Mouse (Mus musculus): ENCODE data around the gene Lin52.

Lin52 gene

DNA sequence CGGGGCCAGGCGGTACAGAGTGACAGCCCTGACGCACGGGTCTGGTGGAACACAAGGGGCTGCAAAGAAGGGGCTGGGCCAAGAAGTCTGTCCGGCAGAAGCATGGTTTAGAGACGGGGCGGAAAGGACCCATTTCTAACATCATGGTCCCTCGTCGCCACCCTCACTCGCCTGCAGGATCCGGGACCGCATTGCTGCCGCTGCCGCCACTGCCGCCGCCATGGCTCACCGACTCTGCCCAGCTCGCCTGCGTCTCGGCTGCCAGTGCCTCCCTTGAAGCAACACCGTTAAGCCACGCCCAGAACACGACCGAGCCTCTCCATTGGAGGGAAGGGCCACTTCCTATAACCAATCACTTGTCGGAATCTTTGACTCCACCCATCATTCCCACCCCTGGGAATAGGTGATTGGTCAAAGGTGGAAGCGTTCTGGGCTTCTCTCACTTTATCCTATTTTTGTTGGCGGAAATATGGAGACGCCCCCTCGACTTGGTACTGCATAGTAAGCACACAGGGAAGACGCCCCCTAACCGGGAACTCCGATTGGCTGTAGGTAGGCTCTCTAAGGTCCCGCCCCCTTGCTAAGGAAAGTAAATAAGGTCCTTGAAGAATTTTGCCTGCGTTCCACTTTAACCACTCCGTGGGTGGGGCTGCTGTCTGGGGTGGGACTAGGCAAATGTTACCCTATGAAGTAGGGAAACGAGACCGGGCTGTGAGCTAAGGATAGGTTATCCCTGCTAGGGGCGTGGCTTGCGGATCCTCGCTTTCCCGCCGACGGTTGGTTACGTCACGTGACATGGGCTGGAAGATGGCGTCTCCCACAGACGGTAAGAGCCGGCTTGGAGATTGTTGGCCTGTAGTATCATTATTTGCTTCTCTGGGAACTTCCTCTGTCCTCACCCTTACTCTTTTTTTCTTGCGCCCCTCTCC is at the start of gene Lin52, which contains the start of gene Aldh6a1:
TSS of gene Lin52 (plus strand) at position 705 of the 929 bp plus-strand sequence.
TSS of gene Aldh6a1 (minus strand) at position 287 of the 929 bp plus-strand sequence.
- DNase-seq = peak; percentile 95

DNA sequence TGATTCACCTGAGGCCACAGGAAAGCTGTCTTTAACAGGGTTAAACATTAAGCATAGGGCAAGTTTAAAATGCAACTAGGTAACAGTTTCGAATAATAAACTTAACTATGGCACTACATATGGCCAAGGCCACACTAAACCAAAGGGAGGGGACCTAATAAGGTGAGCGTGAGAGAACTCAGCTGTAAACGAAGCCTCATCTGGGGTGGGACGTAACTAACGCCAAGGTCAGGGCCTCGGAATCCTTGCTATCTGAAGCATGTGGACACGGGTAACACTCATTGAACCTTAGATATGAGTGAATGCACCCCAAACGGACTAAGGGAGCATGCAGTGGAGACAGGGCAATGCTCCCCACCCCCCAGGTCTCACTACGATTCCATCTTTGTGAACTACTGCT is 48.3 kb upstream of the Lin52 start:
- no peak for DNase-seq

DNA sequence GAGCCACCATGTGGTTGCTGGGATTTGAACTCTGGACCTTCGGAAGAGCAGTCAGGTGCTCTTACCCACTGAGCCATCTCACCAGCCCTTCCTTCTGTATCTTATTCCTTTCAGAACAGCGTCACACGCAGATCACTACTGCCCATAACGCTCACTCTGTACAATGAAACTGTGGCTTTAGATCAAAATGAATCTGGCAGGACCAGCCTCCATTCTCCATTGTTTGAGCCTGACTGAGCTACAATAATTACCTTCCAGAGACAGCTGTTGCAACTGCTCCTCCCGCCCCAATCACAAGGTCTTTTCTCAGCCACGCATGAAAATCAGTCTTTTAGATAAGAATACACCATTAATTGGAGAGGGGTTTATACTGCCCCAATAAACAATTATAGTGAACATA is 46.7 kb upstream of the Lin52 start:
- DNase-seq = no peak

- DNase-seq = no peak
These were observed 44.0 kb upstream of the Lin52 start for GRCm38 (mm10) chr12:84407259-84407658.

- DNase-seq = peak; percentile 26
These were observed 43.1 kb upstream of the Lin52 start for GRCm38 (mm10) chr12:84407874-84408818.

- DNase-seq = peak; percentile 90
These were observed 42.3 kb upstream of the Lin52 start, which contains the start of the genes Entpd5 and Bbof1 for GRCm38 (mm10) chr12:84408819-84409507. Gene Entpd5 (minus strand): TSS chr12:84409029. Gene Bbof1 (plus strand): TSS chr12:84409071.

DNA sequence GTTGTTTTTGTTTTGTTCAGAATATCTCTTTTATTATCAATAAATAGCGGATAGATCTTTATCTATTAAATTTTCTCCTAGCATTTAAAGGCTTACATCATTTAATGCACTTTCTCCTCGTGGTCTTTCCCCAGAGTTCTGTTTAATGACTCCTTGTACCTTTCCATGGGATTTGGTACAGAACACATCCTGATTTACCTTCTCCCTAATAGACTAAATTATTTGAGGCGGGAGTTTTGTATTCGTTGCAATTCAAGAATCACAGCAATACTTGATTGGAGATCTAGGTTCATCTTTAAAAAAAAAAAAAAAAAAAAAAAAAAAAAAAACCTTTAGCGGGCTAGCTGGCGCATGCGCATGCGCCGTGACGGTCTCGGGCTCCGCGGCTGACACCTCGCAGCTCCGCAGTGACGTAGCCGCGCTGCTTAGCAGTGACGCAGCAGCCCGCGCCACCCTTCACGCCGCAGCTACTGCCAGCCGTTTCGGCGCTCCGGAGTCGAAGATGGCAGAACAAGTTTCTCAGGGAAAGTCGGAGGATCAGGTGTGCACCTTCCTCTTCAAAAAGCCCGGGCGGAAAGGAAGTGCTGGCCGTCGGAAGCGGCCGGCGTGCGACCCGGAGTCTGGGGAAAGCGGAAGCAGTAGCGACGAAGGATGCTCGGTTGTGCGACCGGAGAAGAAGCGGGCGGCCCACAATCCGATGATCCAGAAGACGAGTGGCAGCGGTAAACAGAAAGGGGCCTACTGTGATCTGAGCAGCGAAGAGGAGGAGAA is 34.2 kb upstream of the Lin52 start, which contains the start of gene Rnf113a2:
TSS of gene Rnf113a2 (plus strand) at position 363 of the 771 bp plus-strand sequence.
- peak; percentile 87 for DNase-seq

DNA sequence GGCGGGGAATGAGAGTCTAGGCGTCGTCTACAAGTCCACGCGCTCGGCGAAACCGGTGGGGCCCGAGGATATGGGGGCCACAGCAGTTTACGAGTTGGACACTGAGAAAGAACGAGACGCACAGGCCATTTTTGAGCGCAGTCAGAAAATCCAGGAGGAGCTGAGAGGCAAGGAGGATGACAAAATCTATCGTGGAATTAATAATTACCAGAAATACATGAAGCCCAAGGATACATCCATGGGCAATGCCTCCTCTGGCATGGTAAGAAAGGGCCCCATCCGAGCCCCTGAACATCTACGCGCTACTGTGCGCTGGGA is 33.7 kb upstream of the Lin52 start:
- DNase-seq = no peak

DNA sequence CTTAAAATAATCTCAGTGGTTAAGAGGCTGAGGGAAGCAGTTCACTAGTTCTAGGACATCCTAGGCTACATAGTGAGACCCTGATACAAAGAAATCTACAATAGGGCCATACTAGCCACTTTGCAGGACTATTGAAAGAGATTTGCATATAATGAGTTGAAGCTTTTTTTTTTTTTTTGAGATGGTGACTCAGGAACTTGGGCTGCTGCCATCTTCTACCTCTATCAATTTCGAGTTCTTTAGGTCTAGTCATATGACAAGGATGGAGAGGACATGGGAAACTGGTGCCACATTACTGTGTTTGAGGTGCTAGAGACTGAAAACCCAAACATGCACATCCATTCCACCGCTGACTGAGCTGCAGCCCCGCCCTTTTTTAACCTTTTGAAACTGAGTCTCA is 27.2 kb upstream of the Lin52 start:
- DNase-seq = no peak

- DNase-seq = no peak
These were observed 21.4 kb upstream of the Lin52 start for GRCm38 (mm10) chr12:84429825-84430224.

DNA sequence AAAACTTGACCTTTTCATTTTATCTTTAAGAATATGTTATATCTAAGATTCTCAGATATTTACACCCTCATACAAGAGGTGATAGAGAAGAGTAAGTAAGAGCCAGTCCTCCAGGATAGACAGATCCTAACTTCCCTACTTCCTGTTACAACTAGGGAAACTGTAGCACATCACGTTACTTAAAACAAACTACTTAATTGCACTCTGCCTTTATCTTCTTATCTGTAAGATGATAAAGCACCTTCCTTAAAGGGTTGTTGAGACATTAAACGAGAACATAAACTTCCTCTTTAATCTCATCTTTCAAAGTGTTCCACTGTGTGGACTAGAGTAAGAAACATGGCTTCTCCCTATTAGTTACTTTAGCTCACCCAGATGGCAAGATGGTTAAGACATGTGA is 12.5 kb upstream of the Lin52 start:
- DNase-seq = no peak

GRCm38 (mm10) chr12:84442526-84442925 is 8.7 kb upstream of the Lin52 start:
- DNase-seq = no peak

DNA sequence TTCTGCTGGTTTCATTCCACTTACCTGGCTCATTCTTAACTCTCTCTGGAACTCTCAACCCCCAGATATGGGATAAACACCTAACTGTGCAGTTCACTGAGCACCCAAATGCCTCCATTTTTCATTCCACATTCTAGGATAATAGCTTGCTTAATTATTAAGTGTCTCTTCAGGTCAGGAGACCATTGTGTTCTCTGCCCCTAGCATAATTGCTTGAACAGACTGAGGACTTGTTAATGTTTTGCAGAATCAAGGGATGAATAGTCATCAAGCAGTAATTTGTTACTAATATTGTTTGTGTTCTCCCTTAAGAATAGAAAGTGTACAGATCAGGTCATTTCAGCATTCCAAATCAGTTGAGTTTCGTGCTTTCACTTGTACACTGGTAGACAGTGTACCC is 3.8 kb upstream of the Lin52 start:
- no peak for DNase-seq

DNA sequence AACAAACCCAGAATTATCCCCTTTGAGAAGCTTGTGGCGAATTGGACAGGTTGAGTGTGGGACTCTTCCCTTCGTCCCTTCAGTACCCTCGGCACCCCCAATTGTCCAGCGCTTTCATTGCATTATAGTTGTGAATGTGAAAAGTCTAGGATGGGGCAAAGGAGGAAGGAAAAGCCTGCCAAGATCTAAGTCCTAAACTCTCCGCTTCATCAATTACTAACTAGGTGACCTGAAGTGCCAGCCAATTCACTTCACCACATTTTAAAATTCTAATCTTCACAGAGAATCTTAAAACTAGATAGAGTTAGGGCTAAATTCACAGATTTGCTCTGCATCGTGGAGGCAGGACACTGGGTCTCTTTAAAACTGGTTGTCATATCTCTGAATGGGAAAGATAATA is 3.0 kb upstream of the Lin52 start:
- DNase-seq = no peak

GRCm38 (mm10) chr12:84449887-84450286 is 1.3 kb upstream of the Lin52 start:
- DNase-seq = no peak

DNA sequence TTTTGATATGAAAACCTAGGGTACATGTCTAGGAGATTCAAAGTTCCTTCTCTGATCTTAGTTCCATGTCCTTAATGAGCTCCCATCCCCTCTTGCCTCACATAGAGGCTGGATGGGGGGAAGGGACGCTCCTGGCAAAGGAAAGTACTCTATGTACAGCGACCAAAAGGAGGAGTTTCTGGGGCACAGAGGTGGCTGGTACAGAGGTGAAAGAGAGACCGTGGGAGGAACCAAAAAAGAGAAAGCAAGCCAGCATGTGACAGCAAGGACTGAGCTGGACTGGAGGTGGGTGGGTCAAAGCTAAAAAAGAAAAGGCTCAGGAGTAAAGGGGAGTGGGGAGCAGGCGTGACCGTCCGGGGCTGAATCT is 888 bp upstream of the Lin52 start:
- no peak for DNase-seq

- peak; percentile 8 for DNase-seq
These were observed 579 bp downstream of the Lin52 start for GRCm38 (mm10) chr12:84451801-84452200.

DNA sequence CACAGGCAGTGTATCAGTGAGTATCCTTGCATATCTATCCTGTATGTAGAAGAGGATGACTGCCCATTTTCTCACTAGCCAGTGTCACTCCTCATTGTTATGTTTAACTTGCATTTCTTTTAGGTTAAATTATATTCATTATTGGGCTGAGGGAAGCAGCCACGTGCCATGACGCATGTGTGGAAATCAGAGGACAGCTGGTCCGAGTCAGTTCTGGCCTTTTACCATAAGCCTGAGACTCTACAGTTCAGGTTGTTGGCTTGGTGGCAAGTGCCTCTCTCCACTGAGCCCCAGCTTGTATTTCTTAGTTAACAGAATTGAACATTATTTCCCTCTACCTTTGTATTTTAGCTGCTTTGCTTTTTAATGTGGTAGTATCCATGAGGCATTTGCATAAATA is 5.7 kb downstream of the Lin52 start:
- no peak for DNase-seq

- DNase-seq = no peak
These were observed 8.6 kb downstream of the Lin52 start for GRCm38 (mm10) chr12:84459845-84460244.

DNA sequence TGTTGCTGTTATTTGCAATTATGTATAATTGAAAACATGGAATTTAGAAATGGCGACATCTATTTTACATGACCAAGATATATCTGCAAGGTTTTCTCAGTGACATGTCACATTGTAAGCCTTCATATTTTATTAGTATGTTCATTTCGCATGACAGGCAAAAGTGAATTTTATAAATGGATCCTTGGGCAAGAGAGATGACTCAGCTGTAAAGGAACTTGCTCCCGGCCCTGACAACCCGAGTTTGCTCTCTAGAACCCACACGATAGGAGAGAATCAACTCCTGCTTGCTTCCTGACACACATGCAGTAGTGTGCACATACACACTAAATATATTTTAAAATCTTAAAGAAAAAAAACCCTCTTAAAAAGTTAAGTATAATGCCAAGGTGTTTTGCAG is 10.2 kb downstream of the Lin52 start:
- no peak for DNase-seq

DNA sequence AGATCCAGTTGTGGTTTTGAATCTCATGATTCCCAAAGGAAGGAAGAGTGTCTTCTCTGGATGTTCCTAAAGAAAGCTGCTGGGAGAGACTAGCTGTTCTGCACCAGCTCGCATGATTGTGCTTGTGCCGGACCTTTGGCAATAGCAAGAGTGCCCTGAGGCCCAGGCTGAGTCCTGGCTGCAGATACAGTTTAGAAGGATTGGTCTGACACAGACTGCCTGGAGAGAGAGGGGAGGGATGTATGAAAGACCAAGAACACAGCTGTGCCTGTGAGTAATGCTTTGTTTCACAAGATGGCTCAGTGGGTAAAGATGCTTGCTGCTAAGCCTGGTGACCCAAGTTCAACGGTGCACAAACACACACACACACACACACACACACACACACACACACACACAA is 11.6 kb downstream of the Lin52 start:
- DNase-seq = no peak

GRCm38 (mm10) chr12:84468701-84469100 is 17.5 kb downstream of the Lin52 start:
- DNase-seq = no peak
